Mouse (Mus musculus): Measurements from ENCODE around the gene Slc25a48. TPM values are rescaled to one million over a fixed set of nuclear protein-coding genes. Genes with fewer than 3 reads are reported as not detected.

Gene Slc25a48
- polyA plus RNA-seq, 1 experiment from 2014 or later: 0.09 TPM

- H3K4me3 ChIP-seq (ENCODE audit: low read depth, low read length): no peak overlapping the region
- no peaks in the 10 kb centered on the region for H3K27me3 ChIP-seq (ENCODE audit: control insufficient read depth, insufficient read depth, low read length)
- H3K9me3 ChIP-seq (ENCODE audit: control insufficient read depth, low read depth, low read length): no peaks in the 10 kb centered on the region
- no peak overlapping the region for H3K27ac ChIP-seq (ENCODE audit: low read length)
- 72% methylated on average over 6 of the region's 6 CpGs for WGBS
- no peak overlapping the region for H3K9ac ChIP-seq (replicated peaks; ENCODE audit: low read depth, low read length)
- H3K36me3 ChIP-seq (ENCODE audit: control insufficient read depth, insufficient read depth, low read length): no peaks in the 10 kb centered on the region
- no peak for ATAC-seq (ENCODE audit: insufficient number of reproducible peaks, insufficient read depth, low FRiP score, low read depth)
- no peak overlapping the region for H3K4me2 ChIP-seq (replicated peaks; ENCODE audit: low read depth, low read length)
- no peaks in the 10 kb centered on the region for H3K4me1 ChIP-seq (ENCODE audit: control insufficient read depth, insufficient read depth, low read length)
These were observed 68.8 kb downstream of the Slc25a48 start for GRCm38 (mm10) chr13:56506871-56507496.

GRCm38 (mm10) chr13:56509796-56510195 lies 71.6 kb downstream of the Slc25a48 start:
- no peak for ATAC-seq (ENCODE audit: insufficient number of reproducible peaks, insufficient read depth, low FRiP score, low read depth)
- WGBS: 79% methylated on average over 2 of the region's 2 CpGs
- no peak overlapping the region for H3K27ac ChIP-seq (ENCODE audit: low read length)
- H3K4me1 ChIP-seq (ENCODE audit: control insufficient read depth, insufficient read depth, low read length): no peaks in the 10 kb centered on the region
- no peak overlapping the region for H3K4me2 ChIP-seq (replicated peaks; ENCODE audit: low read depth, low read length)
- H3K27me3 ChIP-seq (ENCODE audit: control insufficient read depth, insufficient read depth, low read length): no peaks in the 10 kb centered on the region
- H3K36me3 ChIP-seq (ENCODE audit: control insufficient read depth, insufficient read depth, low read length): no peaks in the 10 kb centered on the region
- H3K4me3 ChIP-seq (ENCODE audit: low read depth, low read length): no peak overlapping the region
- H3K9me3 ChIP-seq (ENCODE audit: control insufficient read depth, low read depth, low read length): no peaks in the 10 kb centered on the region
- H3K9ac ChIP-seq (replicated peaks; ENCODE audit: low read depth, low read length): no peak overlapping the region

DNA sequence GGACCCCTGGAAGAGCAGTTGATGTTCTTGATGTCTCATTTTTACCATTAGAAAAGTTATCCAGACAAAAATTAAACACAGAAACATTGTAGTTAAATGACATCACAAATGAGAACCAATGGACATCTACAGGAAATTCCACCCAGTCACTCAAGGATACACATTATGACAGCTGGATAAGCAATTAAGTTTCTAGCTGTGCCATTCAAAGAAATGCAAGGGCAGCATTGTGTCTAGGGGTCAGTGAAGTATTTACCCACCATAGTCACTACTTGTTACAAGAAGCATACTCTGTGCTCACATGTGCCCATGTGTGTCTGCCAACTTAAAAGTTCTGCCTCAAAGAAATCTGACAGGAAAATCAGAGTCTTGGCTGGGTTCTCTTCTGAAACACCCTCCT lies 75.4 kb downstream of the Slc25a48 start:
- no peak for ATAC-seq (ENCODE audit: insufficient number of reproducible peaks, insufficient read depth, low FRiP score, low read depth)
- H3K27me3 ChIP-seq (ENCODE audit: control insufficient read depth, insufficient read depth, low read length): no peaks in the 10 kb centered on the region

DNA sequence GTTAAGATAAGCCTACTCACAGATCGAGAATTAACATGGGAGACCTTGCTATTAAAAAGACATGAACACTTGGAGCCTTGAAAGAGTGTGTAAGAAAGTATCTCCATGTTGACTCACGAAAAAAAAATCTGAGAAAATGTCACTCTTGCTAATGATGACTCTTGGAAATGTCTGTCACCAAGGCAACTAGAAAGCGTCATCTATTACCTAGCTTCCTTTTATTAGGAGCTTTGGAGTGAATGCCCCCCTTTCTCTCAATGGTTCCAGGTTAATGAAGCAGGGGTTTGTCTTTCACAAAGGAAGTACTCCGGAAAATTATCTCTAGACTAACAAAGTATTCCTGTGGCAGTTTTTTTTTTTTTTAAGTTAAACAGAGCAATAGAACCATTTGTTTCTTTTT lies 78.2 kb downstream of the Slc25a48 start:
- no peak overlapping the region for H3K9ac ChIP-seq (replicated peaks; ENCODE audit: low read depth, low read length)
- no peaks in the 10 kb centered on the region for H3K9me3 ChIP-seq (ENCODE audit: control insufficient read depth, low read depth, low read length)
- no peaks in the 10 kb centered on the region for H3K27me3 ChIP-seq (ENCODE audit: control insufficient read depth, insufficient read depth, low read length)
- WGBS: 62% methylated on average over 4 of the region's 4 CpGs
- H3K27ac ChIP-seq (ENCODE audit: low read length): no peak overlapping the region
- H3K4me1 ChIP-seq (ENCODE audit: control insufficient read depth, insufficient read depth, low read length): no peaks in the 10 kb centered on the region
- ATAC-seq (ENCODE audit: insufficient number of reproducible peaks, insufficient read depth, low FRiP score, low read depth): no peak
- H3K4me3 ChIP-seq (ENCODE audit: low read depth, low read length): no peak overlapping the region
- H3K4me2 ChIP-seq (replicated peaks; ENCODE audit: low read depth, low read length): no peak overlapping the region
- H3K36me3 ChIP-seq (ENCODE audit: control insufficient read depth, insufficient read depth, low read length): no peaks in the 10 kb centered on the region

More for the DNA sequence above, 75.4 kb downstream of the Slc25a48 start:
- Histone ChIP-seq H3K4me2 (replicated peaks; ENCODE audit: low read depth, low read length) (no peak overlapping the region), H3K27ac (ENCODE audit: low read length) (no peak overlapping the region), H3K4me1 (ENCODE audit: control insufficient read depth, insufficient read depth, low read length) (no peaks in the 10 kb centered on the region), H3K4me3 (ENCODE audit: low read depth, low read length) (no peak overlapping the region), H3K9ac (replicated peaks; ENCODE audit: low read depth, low read length) (no peak overlapping the region), H3K9me3 (ENCODE audit: control insufficient read depth, low read depth, low read length) (no peaks in the 10 kb centered on the region), H3K36me3 (ENCODE audit: control insufficient read depth, insufficient read depth, low read length) (no peaks in the 10 kb centered on the region)

DNA sequence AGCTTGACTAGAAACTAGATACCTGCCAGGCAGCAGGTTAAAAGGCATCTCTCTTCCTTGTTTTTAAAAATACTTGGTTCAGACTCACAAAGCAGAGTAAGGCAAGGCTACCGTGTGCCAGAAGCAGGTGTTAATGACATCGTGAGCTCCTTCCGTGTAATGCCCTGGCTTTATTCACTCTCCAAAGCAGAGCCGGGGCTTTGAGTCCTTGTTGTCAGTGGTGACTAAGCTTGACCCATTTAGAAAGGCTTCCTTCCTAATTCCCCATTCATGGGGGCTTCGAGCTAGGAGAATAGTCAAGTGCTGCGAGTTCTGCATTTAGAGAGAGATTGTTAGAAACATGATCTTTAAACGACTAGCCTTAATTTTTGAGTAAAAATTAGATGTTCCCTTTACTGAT lies 78.7 kb downstream of the Slc25a48 start:
- H3K27me3 ChIP-seq (ENCODE audit: control insufficient read depth, insufficient read depth, low read length): no peaks in the 10 kb centered on the region
- no peak overlapping the region for H3K4me2 ChIP-seq (replicated peaks; ENCODE audit: low read depth, low read length)
- no peak for ATAC-seq (ENCODE audit: insufficient number of reproducible peaks, insufficient read depth, low FRiP score, low read depth)
- 53% methylated on average over 7 of the region's 7 CpGs for WGBS
- no peaks in the 10 kb centered on the region for H3K36me3 ChIP-seq (ENCODE audit: control insufficient read depth, insufficient read depth, low read length)
- H3K27ac ChIP-seq (ENCODE audit: low read length): no peak overlapping the region
- H3K4me1 ChIP-seq (ENCODE audit: control insufficient read depth, insufficient read depth, low read length): no peaks in the 10 kb centered on the region
- no peak overlapping the region for H3K9ac ChIP-seq (replicated peaks; ENCODE audit: low read depth, low read length)
- no peak overlapping the region for H3K4me3 ChIP-seq (ENCODE audit: low read depth, low read length)
- H3K9me3 ChIP-seq (ENCODE audit: control insufficient read depth, low read depth, low read length): no peaks in the 10 kb centered on the region

- WGBS: under 1% methylated on average over 56 of the region's 56 CpGs
- Histone ChIP-seq H3K4me3 (ENCODE audit: low read depth, low read length) (peak within 1 kb of the TSS; percentile 54), H3K27me3 (ENCODE audit: control insufficient read depth, insufficient read depth, low read length) (no peaks in the 10 kb centered on the region), H3K4me1 (ENCODE audit: control insufficient read depth, insufficient read depth, low read length) (no peaks in the 10 kb centered on the region), H3K36me3 (ENCODE audit: control insufficient read depth, insufficient read depth, low read length) (no peaks in the 10 kb centered on the region), H3K9ac (replicated peaks; ENCODE audit: low read depth, low read length) (peak within 1 kb of the TSS; percentile 43), H3K27ac (ENCODE audit: low read length) (no peak within 1 kb of the TSS; the same call in 1 of the 2 replicates), H3K9me3 (ENCODE audit: control insufficient read depth, low read depth, low read length) (no peaks in the 10 kb centered on the region), H3K4me2 (replicated peaks; ENCODE audit: low read depth, low read length) (peak within 1 kb of the TSS; percentile 66)
- peak; percentile 99 for ATAC-seq (ENCODE audit: insufficient number of reproducible peaks, insufficient read depth, low FRiP score, low read depth)
These were observed 84.1 kb downstream of the Slc25a48 start, which contains the start of gene Fbxl21 for GRCm38 (mm10) chr13:56522081-56522820. TSS of gene Fbxl21 (plus strand) at chr13:56522472.

- Histone ChIP-seq H3K4me2 (replicated peaks; ENCODE audit: low read depth, low read length) (peak overlapping the region; percentile 66), H3K9me3 (ENCODE audit: control insufficient read depth, low read depth, low read length) (no peaks in the 10 kb centered on the region), H3K36me3 (ENCODE audit: control insufficient read depth, insufficient read depth, low read length) (no peaks in the 10 kb centered on the region), H3K27ac (ENCODE audit: low read length) (no peak overlapping the region), H3K4me3 (ENCODE audit: low read depth, low read length) (peak overlapping the region; percentile 54), H3K27me3 (ENCODE audit: control insufficient read depth, insufficient read depth, low read length) (no peaks in the 10 kb centered on the region), H3K9ac (replicated peaks; ENCODE audit: low read depth, low read length) (peak overlapping the region; percentile 43), H3K4me1 (ENCODE audit: control insufficient read depth, insufficient read depth, low read length) (no peaks in the 10 kb centered on the region)
- 7% methylated on average over 8 of the region's 8 CpGs for WGBS
- ATAC-seq (ENCODE audit: insufficient number of reproducible peaks, insufficient read depth, low FRiP score, low read depth): no peak
These were observed 84.6 kb downstream of the Slc25a48 start for GRCm38 (mm10) chr13:56522821-56523167.

Measured in stomach, embryonic 14.5 days (tissue).